ENCODE assay signal across 28 mouse cellular contexts in the genomic region with DNA sequence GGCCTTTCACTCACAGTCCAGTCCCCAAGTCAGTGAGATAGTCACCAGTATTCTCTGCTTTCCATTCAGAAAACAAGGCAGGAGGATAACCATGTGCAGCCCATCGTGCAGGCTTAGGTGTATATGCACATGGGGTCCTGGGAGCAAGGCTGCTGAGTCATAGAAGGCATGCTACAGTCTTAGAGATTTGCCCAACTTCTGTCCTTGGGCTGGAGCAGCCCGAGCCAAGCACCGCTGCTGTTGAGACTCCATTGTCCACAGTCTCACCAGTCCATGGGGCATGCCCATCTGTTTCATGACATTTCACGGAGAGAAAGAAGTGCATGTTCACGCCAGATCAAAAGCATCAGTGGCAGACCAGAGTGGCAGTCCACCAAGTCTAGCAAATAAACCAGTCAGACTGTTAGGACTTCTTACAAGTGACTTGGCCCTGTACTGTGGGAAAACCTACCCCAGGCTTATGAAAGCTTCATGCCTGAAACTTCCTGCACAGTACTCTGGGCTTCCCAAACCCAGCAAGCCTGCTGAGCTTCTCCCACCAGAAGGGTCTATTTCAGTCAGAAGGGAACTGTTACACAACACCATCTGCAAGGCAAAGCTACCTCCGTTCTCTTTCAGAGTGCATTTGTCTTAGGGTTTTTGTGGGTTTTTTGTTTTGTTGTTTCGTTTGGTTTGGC. TPM values are rescaled to one million over a fixed set of nuclear protein-coding genes. Genes with fewer than 3 reads are reported as not detected.
DNase-seq lines count a peak whose midpoint lies in the region; ATAC-seq lines count a peak whose summit lies in the region.
"Had no signal": no experiment of that assay in that cellular context is flagged by ENCODE, and none has a peak within 500 bp of the region (broad histone marks: within the 10 kb centered on the region; RNA-seq: fewer than 3 reads in every experiment).

No protein-coding gene starts in this region.

- peaks cover 93% of the 10 kb centered on the region for H3K36me3 ChIP-seq in kidney, embryonic 15.5 days

- WGBS in kidney, embryonic 15.5 days = 92% methylated on average over 7 of the region's 7 CpGs

- no peak overlapping the region for H3K9ac ChIP-seq in kidney, embryonic 15.5 days
- H3K9ac ChIP-seq: embryonic facial prominence, embryonic 13.5 days; heart, embryonic 13.5 days; hindbrain, embryonic 13.5 days; limb, embryonic 13.5 days; liver, embryonic 13.5 days; lung, embryonic 14.5 days had no signal

- H3K4me1 ChIP-seq in kidney, embryonic 15.5 days = no peaks in the 10 kb centered on the region
- H3K4me1 ChIP-seq: embryonic facial prominence, embryonic 13.5 days; heart, embryonic 13.5 days; hindbrain, embryonic 13.5 days; limb, embryonic 13.5 days; liver, embryonic 13.5 days had no signal

- no peak overlapping the region for H3K4me3 ChIP-seq in kidney, embryonic 15.5 days (replicated peaks)
- H3K4me3 ChIP-seq: embryonic facial prominence, embryonic 13.5 days; gastrocnemius, adult 2 months; heart, embryonic 13.5 days; hindbrain, embryonic 13.5 days; limb, embryonic 13.5 days; liver, embryonic 13.5 days had no signal

- H3K27me3 ChIP-seq in kidney, embryonic 15.5 days = no peaks in the 10 kb centered on the region
- H3K27me3 ChIP-seq: embryonic facial prominence, embryonic 13.5 days; heart, embryonic 13.5 days; hindbrain, embryonic 13.5 days; limb, embryonic 13.5 days; liver, embryonic 13.5 days had no signal

- peak; percentile 77 for DNase-seq in layer of hippocampus, adult 9-11 months
- no peak for DNase-seq in layer of hippocampus, adult 11-12 months (ENCODE audit: low spot score)
- peak; percentile 69 to 77 for DNase-seq in right cerebral cortex, postnatal 10 days (ENCODE audit: low spot score in 2 of 2)
- no peak for DNase-seq in right cerebral cortex, adult 2 months (ENCODE audit: low spot score in 2 of 2)
- peak; percentile 66 to 70 for DNase-seq in adrenal gland, postnatal 36 days
- DNase-seq in thymus, postnatal 0 days (ENCODE audit: low spot score) = no peak
- DNase-seq: cerebellum, adult 9-11 months; gastrocnemius, adult 2 months; kidney, adult 2 months; kidney, postnatal 14 days; liver, embryonic 13.5 days; lung, embryonic 14.5 days; lung, postnatal 36 days; right cerebral cortex, postnatal 14 days; thymus, postnatal 25 days had no signal

- no peak overlapping the region for H3K27ac ChIP-seq in kidney, embryonic 15.5 days
- H3K27ac ChIP-seq: embryonic facial prominence, embryonic 13.5 days; gastrocnemius, adult 2 months; heart, embryonic 13.5 days; hindbrain, embryonic 13.5 days; limb, embryonic 13.5 days; liver, embryonic 13.5 days; stomach, postnatal 0 days had no signal

- H3K9me3 ChIP-seq in kidney, embryonic 15.5 days (replicated peaks) = no peaks in the 10 kb centered on the region
- H3K9me3 ChIP-seq: embryonic facial prominence, embryonic 13.5 days; heart, embryonic 13.5 days; hindbrain, embryonic 13.5 days; limb, embryonic 13.5 days; liver, embryonic 13.5 days had no signal

- H3K4me2 ChIP-seq in kidney, embryonic 15.5 days = no peak overlapping the region
- H3K4me2 ChIP-seq: embryonic facial prominence, embryonic 13.5 days; heart, embryonic 13.5 days; hindbrain, embryonic 13.5 days; limb, embryonic 13.5 days; liver, embryonic 13.5 days; lung, embryonic 14.5 days had no signal

- ATAC-seq in kidney, embryonic 15.5 days (replicated peaks; ENCODE audit: low FRiP score) = no peak
- ATAC-seq: forebrain, embryonic 16.5 days; inflammation-experienced regulatory T-cells, adult 6 months had no signal

RNA-seq across cellular contexts. Expression of gene Ppm1f, which starts 22.3 kb away (rescaled TPM):
- total RNA-seq in adrenal gland, postnatal 36 days (2021) = 10 to 100 TPM; 38.2 to 45.0 TPM
- polyA plus RNA-seq in thymus, postnatal 0 days (2015; fragmentation: Nextera tagmentation; extraction: Ambion mirVana) = 18.1 and 19.8 TPM in 2 replicates
- 31.0 and 31.7 TPM in 2 replicates for polyA plus RNA-seq in kidney, embryonic 15.5 days (2015; fragmentation: Nextera tagmentation; extraction: Ambion mirVana)

RNA-seq across cellular contexts. Expression of gene Vpreb1, which starts 47.9 kb away (rescaled TPM):
- total RNA-seq in adrenal gland, postnatal 36 days (2021) = under 1 TPM in 1 of 2 experiments, not detected in 1; 0.46 TPM
- polyA plus RNA-seq in thymus, postnatal 0 days (2015; fragmentation: Nextera tagmentation; extraction: Ambion mirVana) = 6.3 and 7.3 TPM in 2 replicates
- 1.9 and 3.0 TPM in 2 replicates for polyA plus RNA-seq in kidney, embryonic 15.5 days (2015; fragmentation: Nextera tagmentation; extraction: Ambion mirVana)
- total RNA-seq: left cerebral cortex, adult 18-20 months; midbrain, postnatal 0 days; neutrophil, adult 5-6 weeks had no signal

RNA-seq across cellular contexts. Expression of gene Top3b, which starts 48.0 kb away (rescaled TPM):
- total RNA-seq in adrenal gland, postnatal 36 days (2021) = 10 to 100 TPM; 49.0 to 51.6 TPM
- 53.2 and 59.6 TPM in 2 replicates for polyA plus RNA-seq in thymus, postnatal 0 days (2015; fragmentation: Nextera tagmentation; extraction: Ambion mirVana)
- polyA plus RNA-seq in kidney, embryonic 15.5 days (2015; fragmentation: Nextera tagmentation; extraction: Ambion mirVana) = 62.8 and 74.7 TPM in 2 replicates

RNA-seq across cellular contexts. Expression of gene Igll1, which starts 54.8 kb away (rescaled TPM):
- not detected for total RNA-seq in adrenal gland, postnatal 36 days (2021)
- 0.62 and 0.64 TPM in 2 replicates for polyA plus RNA-seq in thymus, postnatal 0 days (2015; fragmentation: Nextera tagmentation; extraction: Ambion mirVana)
- polyA plus RNA-seq in kidney, embryonic 15.5 days (2015; fragmentation: Nextera tagmentation; extraction: Ambion mirVana) = 0.19 and 0.61 TPM in 2 replicates
- total RNA-seq: gastrocnemius, adult 2 months; heart, postnatal 25 days; left cerebral cortex, adult 18-20 months; midbrain, postnatal 0 days had no signal
- polyA plus RNA-seq: brain, embryonic 14.5 days; embryonic facial prominence, embryonic 13.5 days; heart, embryonic 13.5 days; inflammation-experienced regulatory T-cells, adult 6 months; lung, embryonic 14.5 days; midbrain, postnatal 0 days; stomach, postnatal 0 days had no signal

Comparison
In these comparisons a context has a peak if more than half of its experiments do, and no peak if none do; other contexts are left out.
1. DNase-seq: peak in layer of hippocampus, adult 9-11 months (single experiment), right cerebral cortex, postnatal 10 days (2 of 2) and adrenal gland, postnatal 36 days (2 of 2); none in layer of hippocampus, adult 11-12 months (single experiment), right cerebral cortex, adult 2 months (0 of 2) and thymus, postnatal 0 days (single experiment).